Mouse (Mus musculus) myocyte (in vitro differentiated cells): ENCODE measurements around the gene Vipr1.

ENCODE experiments used
- CEBPB ChIP-seq: IDR thresholded peaks from 2 replicates; pipeline ENCODE4 v1.6.1; 2011; ENCODE audit warnings: mild to moderate bottlenecking, moderate library complexity; ENCODE audit not compliant: poor library complexity, insufficient read depth, severe bottlenecking
- E2F4 ChIP-seq: IDR thresholded peaks from one replicate; pipeline ENCODE4 v1.6.1; 2011; ENCODE audit warnings: mild to moderate bottlenecking, control low read depth, moderate library complexity; ENCODE audit not compliant: insufficient read depth
- MAX ChIP-seq: IDR thresholded peaks from one replicate; pipeline ENCODE4 v1.6.1; 2011; ENCODE audit warnings: low read depth, mild to moderate bottlenecking, control low read depth
- MYOD1 ChIP-seq, 3 experiments: IDR thresholded peaks; one replicate each; pipeline ENCODE4 v1.6.1; 2011; ENCODE audit warnings: control low read depth in 2 of 3, low read depth in 2 of 3, mild to moderate bottlenecking in 2 of 3, moderate library complexity in 1 of 3; ENCODE audit not compliant: insufficient read length in 2 of 3, control insufficient read depth in 1 of 3
- MYOG ChIP-seq, 3 experiments: IDR thresholded peaks; one replicate each; pipeline ENCODE4 v1.6.1; 2011; ENCODE audit warnings: control low read depth in 2 of 3, low read depth in 2 of 3, mild to moderate bottlenecking in 2 of 3; ENCODE audit not compliant: insufficient read length in 2 of 3, control insufficient read depth in 1 of 3, insufficient read depth in 1 of 3
- POLR2A ChIP-seq: IDR thresholded peaks from one replicate; pipeline ENCODE4 v1.6.1; 2011; ENCODE audit warnings: low read depth, mild to moderate bottlenecking, control low read depth, moderate library complexity; ENCODE audit not compliant: insufficient read length
- POLR2AphosphoS2 ChIP-seq: IDR thresholded peaks from one replicate; pipeline ENCODE4 v1.6.1; 2011; ENCODE audit warnings: low read depth, control low read depth; ENCODE audit not compliant: insufficient read length
- REST ChIP-seq: IDR thresholded peaks from one replicate; pipeline ENCODE4 v1.6.1; 2011; ENCODE audit warnings: mild to moderate bottlenecking, control low read depth, moderate library complexity; ENCODE audit not compliant: insufficient read depth, insufficient read length
- SRF ChIP-seq: IDR thresholded peaks from one replicate; pipeline ENCODE4 v1.6.1; 2011; ENCODE audit warnings: low read depth; ENCODE audit not compliant: control insufficient read depth, insufficient read length
- TCF12 ChIP-seq: IDR thresholded peaks from one replicate; pipeline ENCODE4 v1.6.1; 2011; ENCODE audit warnings: mild to moderate bottlenecking, control low read depth; ENCODE audit not compliant: poor library complexity, insufficient read depth, severe bottlenecking
- TCF3 ChIP-seq: IDR thresholded peaks from one replicate; pipeline ENCODE4 v1.6.1; 2011; ENCODE audit warnings: low read depth, control low read depth; ENCODE audit not compliant: insufficient read length
- USF1 ChIP-seq: IDR thresholded peaks from one replicate; pipeline ENCODE4 v1.6.1; 2011; ENCODE audit warnings: low read depth, mild to moderate bottlenecking, control low read depth, moderate library complexity

DNA sequence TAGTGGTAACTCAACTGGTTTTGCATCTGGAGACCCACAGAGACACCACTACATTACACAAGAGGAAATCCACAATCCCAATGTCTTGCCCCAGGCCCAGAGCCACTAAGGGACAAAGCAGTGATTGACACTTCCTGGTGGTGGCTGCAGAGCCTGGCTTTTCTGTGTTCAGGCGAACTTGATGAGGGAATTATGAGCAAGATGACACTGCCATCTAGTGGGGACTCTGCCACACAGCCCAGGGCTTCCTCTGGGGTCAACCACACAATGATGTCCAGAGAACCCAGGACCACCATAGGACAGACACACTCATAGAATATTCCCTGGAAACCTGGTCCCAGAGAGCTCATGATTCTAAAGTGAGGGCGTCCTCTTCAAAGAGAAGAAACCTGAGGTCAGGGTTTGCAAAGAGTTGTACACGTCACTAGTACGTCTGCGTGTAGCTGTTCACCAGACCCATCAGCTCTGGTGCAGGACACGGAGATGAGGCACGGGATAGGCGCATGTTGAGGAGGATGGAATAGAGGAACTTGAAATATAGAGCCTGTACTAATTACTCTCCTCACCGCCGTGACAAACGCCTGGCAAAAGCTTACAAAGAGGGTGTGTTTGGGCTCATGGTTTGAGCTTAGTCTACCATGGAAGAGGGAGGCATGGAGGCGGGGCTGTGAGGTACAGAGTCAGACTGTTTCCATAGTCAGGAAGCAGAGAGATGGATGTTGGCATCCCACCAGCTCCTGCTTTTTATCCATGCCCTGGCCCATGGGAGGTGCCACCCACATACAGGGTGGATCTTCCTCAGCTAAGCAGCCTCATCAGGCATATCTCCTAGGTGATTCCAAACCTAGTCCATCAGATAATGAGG lies 36.9 kb upstream of the Vipr1 start:
- no peak for TF ChIP-seq MYOG (IDR thresholded peaks at IDR 0.05; ENCODE audit: control insufficient read depth in 1 of 3, insufficient read depth in 1 of 3, insufficient read length in 2 of 3, low read depth in 2 of 3)
- TF ChIP-seq POLR2AphosphoS2: no peak
- TF ChIP-seq CEBPB: no peak
- TF ChIP-seq TCF12: no peak
- TF ChIP-seq USF1: no peak
- TF ChIP-seq POLR2A: no peak
- no peak for TF ChIP-seq MAX
- TF ChIP-seq TCF3: no peak
- no peak for TF ChIP-seq E2F4
- TF ChIP-seq MYOD1 (IDR thresholded peaks at IDR 0.05; ENCODE audit: control insufficient read depth in 1 of 3, insufficient read length in 2 of 3, low read depth in 2 of 3): no peak
- TF ChIP-seq REST: no peak
- no peak for TF ChIP-seq SRF
